Mouse (Mus musculus) E14TG2a.4 (cell line): Measurements from ENCODE around the gene 1700014D04Rik.
A peak's percentile ranks its signal among the peaks of the same experiment; 100 is the strongest.
"Not testable (repeated sequence)": the region's sequence is repeated elsewhere in the genome, so short reads cannot be mapped to it uniquely, and the experiment has no call there.

Source experiments
- H3K27me3 ChIP-seq: 2 replicates; pipeline ENCODE4 v1.6.1; 2014; ENCODE audit warnings: low read length, control low read depth; ENCODE audit not compliant: insufficient read depth
- H3K36me3 ChIP-seq: 2 replicates; pipeline ENCODE4 v1.6.1; 2014; ENCODE audit warnings: low read length, control low read depth; ENCODE audit not compliant: insufficient read depth
- H3K4me1 ChIP-seq: replicated peaks from 2 replicates; pipeline ENCODE4 v1.6.1; 2014; ENCODE audit warnings: low read depth, low read length, control low read depth
- H3K4me3 ChIP-seq: replicated peaks from 2 replicates; pipeline ENCODE4 v1.5.1; 2014; ENCODE audit warnings: mild to moderate bottlenecking, low read length
- H3K9me3 ChIP-seq: 2 replicates; pipeline ENCODE4 v1.6.1; 2014; ENCODE audit warnings: low read length, control low read depth
- CTCF ChIP-seq: conservative IDR thresholded peaks from 2 replicates; pipeline ENCODE4 v1.5.1; 2014; ENCODE audit warnings: low read length
- NANOG ChIP-seq: IDR thresholded peaks from 2 replicates; pipeline ENCODE4 v1.6.1; 2014; ENCODE audit warnings: borderline replicate concordance, low read length, mixed read lengths
- POU5F1 ChIP-seq: IDR thresholded peaks from 2 replicates; pipeline ENCODE4 v1.6.1; 2014; ENCODE audit warnings: low read length, borderline replicate concordance

1700014D04Rik gene

DNA sequence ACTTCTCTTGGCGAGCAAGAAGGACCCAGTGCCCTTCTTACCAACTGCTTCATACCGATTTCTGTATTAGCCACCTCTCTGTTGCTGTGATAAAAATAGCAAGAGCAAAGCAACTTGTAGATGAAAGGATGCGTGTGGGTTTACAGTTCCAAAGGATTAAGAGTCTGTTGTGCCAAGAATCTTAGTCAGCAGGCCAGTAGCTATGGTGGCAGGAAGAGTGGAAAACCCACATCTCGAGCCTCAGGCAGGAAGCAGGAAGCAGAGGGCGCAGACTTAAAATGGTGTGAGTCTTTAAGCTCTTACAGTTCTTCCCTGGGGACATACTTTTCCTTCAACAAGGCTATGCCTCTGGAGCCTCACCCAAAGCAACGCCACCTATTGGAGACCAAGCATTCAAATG is 1.1 kb downstream of the 1700014D04Rik start:
- H3K27me3 ChIP-seq = no peaks in the 10 kb centered on the region

DNA sequence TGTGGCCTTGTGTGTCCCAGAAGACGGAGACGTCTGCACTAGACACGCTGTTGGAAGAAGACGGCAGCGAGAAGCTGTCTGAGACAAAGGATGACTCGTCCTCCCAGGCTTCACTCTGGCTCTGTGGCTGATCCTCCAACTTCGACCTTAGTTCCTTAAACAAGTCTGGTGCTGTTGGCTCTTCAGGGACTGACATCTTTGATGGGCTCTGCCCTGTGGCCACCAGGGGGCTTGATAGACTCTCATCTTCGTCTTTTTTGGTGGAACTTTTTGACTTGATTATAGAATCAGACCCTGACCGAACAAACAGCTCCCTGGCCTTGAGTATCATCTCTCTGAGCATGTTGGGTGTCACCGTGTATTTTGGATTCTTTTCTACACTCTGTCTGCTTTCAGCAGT is 4.9 kb downstream of the 1700014D04Rik start:
- Histone ChIP-seq H3K27me3 (no peaks in the 10 kb centered on the region), H3K4me3 (no peak overlapping the region), H3K4me1 (peaks cover 5% of the 10 kb centered on the region), H3K36me3 (no peaks in the 10 kb centered on the region), H3K9me3 (no peaks in the 10 kb centered on the region)
- TF ChIP-seq CTCF = peak; percentile 17; the same call in 1 of the 2 replicates
- TF ChIP-seq NANOG = no peak

More for the DNA sequence above, 1.1 kb downstream of the 1700014D04Rik start:
- Histone ChIP-seq H3K4me3 (no peak overlapping the region), H3K4me1 (peaks cover 10% of the 10 kb centered on the region), H3K36me3 (no peaks in the 10 kb centered on the region), H3K9me3 (no peaks in the 10 kb centered on the region)
- TF ChIP-seq POU5F1 = no peak
- no peak for TF ChIP-seq CTCF
- TF ChIP-seq NANOG = no peak

GRCm38 (mm10) chr13:59741096-59741495 is 5.5 kb downstream of the 1700014D04Rik start:
- no peaks in the 10 kb centered on the region for H3K36me3 ChIP-seq
- no peak for TF ChIP-seq POU5F1
- no peak for TF ChIP-seq CTCF
- TF ChIP-seq NANOG = no peak
- no peak overlapping the region for H3K4me3 ChIP-seq
- H3K9me3 ChIP-seq = no peaks in the 10 kb centered on the region
- H3K4me1 ChIP-seq = no peaks in the 10 kb centered on the region
- no peaks in the 10 kb centered on the region for H3K27me3 ChIP-seq

GRCm38 (mm10) chr13:59739397-59739796 is 7.2 kb downstream of the 1700014D04Rik start:
- Histone ChIP-seq H3K4me1 (peaks cover 13% of the 10 kb centered on the region), H3K36me3 (no peaks in the 10 kb centered on the region), H3K4me3 (no peak overlapping the region), H3K27me3 (no peaks in the 10 kb centered on the region), H3K9me3 (no peaks in the 10 kb centered on the region)
- TF ChIP-seq NANOG (no peak), POU5F1 (no peak), CTCF (no peak)

DNA sequence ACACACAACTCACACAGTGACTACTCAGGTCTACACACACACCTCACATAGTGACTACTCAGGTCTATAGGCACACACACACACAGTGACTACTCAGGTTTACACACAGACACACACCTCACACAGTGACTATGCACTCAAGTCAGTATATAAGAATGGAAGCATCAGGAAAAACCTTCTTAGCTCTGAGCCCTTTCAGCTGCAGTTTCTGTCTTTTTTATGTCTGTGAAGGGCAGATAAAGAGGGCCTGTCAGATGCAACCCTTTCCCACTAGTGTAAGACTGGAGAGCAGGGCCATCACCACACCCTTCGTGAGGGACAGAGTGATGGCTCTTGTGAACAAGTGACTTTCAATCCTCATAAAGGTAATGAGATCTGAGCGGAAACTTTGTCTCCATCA is 8.1 kb downstream of the 1700014D04Rik start:
- TF ChIP-seq NANOG (no peak), POU5F1 (no peak)
- Histone ChIP-seq H3K4me1 (peaks cover 22% of the 10 kb centered on the region), H3K4me3 (no peak overlapping the region), H3K36me3 (no peaks in the 10 kb centered on the region), H3K27me3 (no peaks in the 10 kb centered on the region), H3K9me3 (no peaks in the 10 kb centered on the region)

- no peaks in the 10 kb centered on the region for H3K27me3 ChIP-seq
- no peaks in the 10 kb centered on the region for H3K36me3 ChIP-seq
- H3K4me1 ChIP-seq = peaks cover 41% of the 10 kb centered on the region
- no peaks in the 10 kb centered on the region for H3K9me3 ChIP-seq
- TF ChIP-seq NANOG (no peak), CTCF (no peak), POU5F1 (no peak)
- no peak overlapping the region for H3K4me3 ChIP-seq
Measured at GRCm38 (mm10) chr13:59735190-59735589, 11.4 kb downstream of the 1700014D04Rik start.

- H3K36me3 ChIP-seq, H3K27me3 ChIP-seq, H3K9me3 ChIP-seq: not testable (repeated sequence)
- H3K4me1 ChIP-seq = peaks cover 44% of the 10 kb centered on the region
- H3K4me3 ChIP-seq = peak overlapping the region; percentile 11; the same call in 1 of the 2 replicates
Measured at GRCm38 (mm10) chr13:59734347-59734746, 12.2 kb downstream of the 1700014D04Rik start.

GRCm38 (mm10) chr13:59733936-59734335 is 12.6 kb downstream of the 1700014D04Rik start:
- Histone ChIP-seq H3K36me3 (no peaks in the 10 kb centered on the region), H3K27me3 (no peaks in the 10 kb centered on the region), H3K9me3 (no peaks in the 10 kb centered on the region), H3K4me3 (no peak overlapping the region), H3K4me1 (peaks cover 44% of the 10 kb centered on the region)
- TF ChIP-seq CTCF = no peak
- no peak for TF ChIP-seq POU5F1
- no peak for TF ChIP-seq NANOG

- TF ChIP-seq POU5F1 (no peak), NANOG (no peak)
- Histone ChIP-seq H3K4me1 (peaks cover 67% of the 10 kb centered on the region), H3K4me3 (no peak within 1 kb of the TSS), H3K27me3 (peaks cover 5% of the 10 kb centered on the region; the same call in 1 of the 2 replicates), H3K36me3 (no peaks in the 10 kb centered on the region), H3K9me3 (no peaks in the 10 kb centered on the region)
Measured at GRCm38 (mm10) chr13:59731652-59732051, 14.9 kb downstream of the 1700014D04Rik start, which contains the start of gene Spata31d1d. Spata31d1d (minus strand) TSS chr13:59731752.
